Mouse (Mus musculus): ENCODE measurements around the gene Fgf3.
A peak's percentile ranks its signal among the peaks of the same experiment; 100 is the strongest.

The Fgf3 gene

DNA sequence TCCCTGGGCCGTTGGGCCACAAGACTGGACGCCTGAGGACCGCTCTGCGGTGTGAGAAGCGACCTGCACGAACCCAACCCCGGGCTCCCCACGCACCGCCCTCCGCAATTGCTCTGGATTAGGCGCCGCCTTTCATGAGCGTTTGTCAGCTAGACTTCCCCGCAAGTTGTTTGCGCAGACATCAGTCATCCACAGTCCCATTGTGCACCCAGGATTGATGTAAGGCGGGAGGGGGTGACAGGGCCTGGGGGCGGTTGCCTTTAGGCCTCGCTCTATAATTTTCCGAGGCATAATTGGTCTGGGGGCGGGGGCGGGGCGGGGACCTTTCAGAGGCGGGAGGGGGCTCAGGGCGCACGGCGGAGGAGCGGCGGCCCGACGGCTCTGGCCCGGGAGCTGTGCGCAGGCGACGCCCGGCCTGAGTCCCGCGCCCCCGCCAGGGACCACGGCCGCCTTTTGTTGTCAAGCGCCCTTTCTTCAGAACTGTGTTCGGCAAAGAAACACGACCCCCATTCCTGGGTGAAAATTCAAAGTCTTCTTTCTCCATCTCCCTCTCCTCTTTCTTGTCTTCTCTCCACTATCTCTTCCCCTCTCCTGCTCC, at the start of gene Fgf3:
Fgf3 (plus strand) TSS at position 193 of the 598 bp plus-strand sequence.
- no peak for DNase-seq (ENCODE audit: low spot score in 2 of 2)

DNA sequence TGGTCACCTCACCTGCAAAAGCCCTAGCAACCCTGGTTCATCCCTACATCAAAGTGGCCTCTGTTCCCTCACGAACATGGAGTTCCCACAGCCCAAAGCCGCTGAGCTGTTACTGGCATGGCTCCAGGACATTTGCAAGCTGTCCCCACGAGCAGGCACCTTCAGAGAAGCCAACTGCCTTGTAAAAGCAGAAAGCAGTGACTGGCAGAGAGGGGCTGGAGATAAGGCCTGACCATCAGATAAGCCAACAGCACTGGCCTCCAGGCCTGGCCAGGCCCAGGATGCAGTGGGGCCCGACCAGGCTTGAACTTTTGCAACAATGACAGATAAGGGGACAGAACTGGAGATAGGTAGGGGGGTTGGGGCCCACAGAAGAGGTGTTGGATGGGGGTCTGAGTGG, 49.3 kb upstream of the Fgf3 start:
- DNase-seq (ENCODE audit: low spot score in 2 of 2), result peak in 1 of 2 experiments; percentile 39

DNA sequence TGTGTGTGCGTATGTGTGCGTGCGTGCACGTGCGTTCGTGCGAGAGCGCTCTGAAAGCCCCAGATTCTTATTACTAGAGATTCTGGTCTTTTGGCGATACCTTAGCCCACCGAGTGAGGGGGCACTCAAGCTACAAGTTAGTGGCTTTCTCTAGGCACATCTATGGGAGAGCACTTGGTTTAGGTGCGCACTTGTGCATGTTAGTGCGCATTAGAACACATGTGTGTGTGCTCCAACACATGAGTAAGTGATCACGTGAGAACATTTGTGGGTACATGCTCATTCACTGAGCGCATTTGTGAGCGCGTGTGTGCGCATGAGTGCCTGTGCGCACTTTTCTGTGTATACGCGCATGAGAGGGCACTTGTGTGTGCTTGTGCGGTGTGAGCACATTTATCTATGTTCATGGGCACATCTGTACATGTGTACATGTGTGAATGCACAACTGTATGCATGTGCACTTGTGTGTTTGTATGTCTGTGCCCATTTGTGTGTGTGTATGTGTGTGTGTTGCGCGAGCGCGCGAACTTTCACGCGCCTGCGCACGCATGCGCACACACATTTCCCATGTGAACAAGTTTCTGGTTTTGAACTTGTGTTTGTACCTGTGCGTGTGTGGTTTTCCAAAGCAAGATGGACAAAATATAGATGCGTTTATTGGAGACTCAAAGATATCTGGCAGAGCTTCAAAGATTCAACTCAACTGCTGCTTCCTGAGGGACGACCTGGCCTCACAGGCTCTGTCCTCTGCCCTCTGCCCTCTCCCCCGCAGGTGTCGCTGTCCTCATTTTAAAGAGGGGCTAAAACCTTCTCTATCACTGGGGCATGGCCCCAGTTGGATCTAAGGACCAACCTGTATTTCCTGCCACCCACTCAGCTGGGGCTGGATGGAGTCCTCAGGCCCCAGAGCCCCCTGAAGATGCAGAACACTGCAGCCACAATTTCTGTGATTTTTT, 48.0 kb upstream of the Fgf3 start:
- no peak for DNase-seq (ENCODE audit: low spot score in 2 of 2)

DNA sequence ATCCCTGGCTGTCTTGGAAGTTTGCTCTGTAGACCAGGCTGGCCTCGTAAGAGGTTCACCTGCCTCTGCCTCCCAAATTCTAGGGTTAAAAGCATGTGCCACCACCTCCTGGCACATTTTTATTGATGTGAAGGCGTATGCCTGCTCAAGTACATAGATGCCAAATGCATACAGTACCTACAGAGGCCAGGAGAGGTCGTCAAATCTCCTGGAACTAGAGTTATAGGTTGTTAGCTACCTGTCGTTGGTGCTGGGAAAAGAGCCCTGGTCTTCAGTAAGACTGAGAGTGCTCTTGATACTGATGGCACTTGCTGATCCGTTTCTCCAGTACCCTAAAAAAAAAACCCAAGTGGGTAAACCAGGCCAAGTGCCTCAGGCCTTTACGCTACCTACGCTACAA, 46.5 kb upstream of the Fgf3 start:
- DNase-seq (ENCODE audit: low spot score in 2 of 2), result no peak

DNA sequence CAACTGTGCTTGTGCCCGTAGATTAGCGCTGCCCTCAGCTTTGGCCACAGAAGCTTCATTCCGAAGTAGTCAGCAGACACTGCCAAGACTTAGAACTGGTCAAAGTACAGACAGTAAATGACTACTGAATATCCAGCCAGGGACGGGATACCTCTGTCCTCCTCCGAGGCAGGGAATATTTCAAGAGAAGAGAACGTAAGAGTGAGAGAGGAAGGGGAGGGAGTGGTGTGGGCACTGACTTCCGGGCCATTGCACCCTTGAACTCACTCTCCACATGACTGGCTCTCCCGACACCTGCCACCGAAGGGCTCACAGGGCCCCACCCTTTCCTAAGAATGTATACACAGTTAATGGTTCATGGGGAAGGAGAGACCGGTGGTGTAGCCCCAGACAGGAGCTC, 44.6 kb upstream of the Fgf3 start:
- no peak for DNase-seq (ENCODE audit: low spot score in 2 of 2)

DNA sequence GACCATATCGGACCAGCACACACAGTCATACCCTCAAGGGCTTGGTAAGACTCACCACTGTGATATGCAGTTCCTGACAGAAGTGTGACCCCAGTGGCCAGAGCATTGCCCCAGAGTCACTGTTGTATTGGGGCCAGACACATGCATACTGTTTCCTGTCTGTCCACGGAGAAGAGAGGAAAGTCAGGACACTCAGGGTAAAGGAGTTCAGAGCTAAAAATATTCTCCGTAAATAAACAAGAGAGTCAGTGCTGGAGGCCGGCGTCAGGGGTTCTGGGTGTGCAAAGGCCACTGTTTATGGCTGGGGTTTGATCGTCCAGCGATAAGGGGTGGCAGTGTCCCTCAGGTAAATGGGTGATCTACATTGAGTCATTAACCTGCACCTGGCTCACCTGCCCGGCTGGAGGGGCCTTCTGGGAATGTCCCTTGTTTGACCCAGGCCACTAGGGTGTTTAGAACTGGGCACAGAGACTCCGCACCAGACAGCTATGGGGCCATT, 41.9 kb upstream of the Fgf3 start:
- DNase-seq (ENCODE audit: low spot score in 2 of 2), result no peak

DNA sequence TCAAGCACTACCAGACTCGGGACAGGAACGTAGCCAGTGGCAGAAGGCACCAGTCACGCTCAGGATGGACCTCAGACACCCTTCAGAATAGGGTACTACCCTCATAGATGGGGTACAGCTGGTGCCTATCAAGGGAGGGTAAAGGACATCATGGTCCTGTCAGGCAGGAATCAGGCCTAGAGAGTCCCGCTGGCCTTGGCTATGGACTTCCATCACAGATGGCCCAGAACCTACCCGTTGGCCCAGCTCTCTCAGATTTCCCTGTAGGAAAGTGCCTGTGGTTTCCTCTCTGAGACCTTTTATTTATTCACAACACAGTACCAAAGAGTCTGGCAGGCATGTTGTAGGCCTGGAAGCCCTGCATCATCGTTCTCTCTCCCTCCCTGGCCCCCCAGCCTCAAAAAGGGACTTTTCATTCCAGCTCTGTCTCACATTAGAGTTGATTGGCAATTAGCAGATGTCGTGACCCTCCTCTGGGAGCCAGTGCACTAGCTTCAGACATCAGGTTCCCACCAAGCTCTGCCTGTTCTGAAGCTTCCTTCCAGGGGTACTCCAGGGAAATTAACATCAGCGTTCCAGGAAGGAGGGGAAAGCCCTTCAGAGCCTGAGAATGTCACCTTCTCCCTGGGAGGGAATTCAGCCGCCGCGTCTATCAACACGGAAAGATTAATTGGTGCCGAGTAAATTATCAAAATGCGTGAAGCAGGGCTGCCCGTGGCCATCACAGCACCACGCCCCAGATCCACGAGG, 40.7 kb upstream of the Fgf3 start:
- no peak for DNase-seq (ENCODE audit: low spot score in 2 of 2)

DNA sequence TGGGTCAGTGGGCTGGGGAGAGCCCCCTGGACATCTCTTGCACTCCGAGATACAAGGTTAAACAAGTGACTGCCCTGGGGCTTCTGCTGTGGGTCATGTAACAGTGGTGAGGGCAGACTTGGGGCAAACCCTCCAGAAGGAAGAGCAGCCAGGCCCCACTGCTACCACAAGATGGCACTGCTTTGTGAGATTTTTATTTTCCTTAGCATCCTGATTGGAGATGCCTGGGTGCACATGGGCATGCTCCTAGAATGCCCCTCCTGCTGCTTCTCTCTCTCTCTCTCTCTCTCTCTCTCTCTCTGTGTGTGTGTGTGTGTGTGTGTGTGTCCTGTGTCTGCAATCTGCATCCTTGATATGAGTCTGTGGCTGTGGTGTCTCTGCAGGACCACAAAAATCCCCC, 39.4 kb upstream of the Fgf3 start:
- no peak for DNase-seq (ENCODE audit: low spot score in 2 of 2)

DNA sequence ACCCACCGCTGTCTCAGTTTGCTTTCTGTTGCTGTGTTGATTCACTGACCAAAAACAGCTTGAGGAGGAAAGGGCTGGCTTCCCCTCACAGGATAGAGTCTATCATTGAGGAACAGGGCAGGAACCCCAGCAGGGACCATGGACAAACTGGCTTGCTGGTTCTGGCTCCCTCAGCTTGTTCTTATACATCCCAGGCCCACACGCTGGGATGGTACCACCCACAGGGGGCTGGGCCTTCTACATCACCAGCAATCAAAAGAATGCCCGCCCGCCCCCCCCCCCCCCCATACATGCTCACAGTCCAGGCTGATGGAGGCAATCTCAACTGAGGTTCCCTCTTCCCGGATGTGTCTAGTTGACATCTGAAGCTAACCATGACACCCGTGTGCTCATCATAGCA, 30.8 kb upstream of the Fgf3 start:
- DNase-seq (ENCODE audit: low spot score in 2 of 2), result no peak

DNA sequence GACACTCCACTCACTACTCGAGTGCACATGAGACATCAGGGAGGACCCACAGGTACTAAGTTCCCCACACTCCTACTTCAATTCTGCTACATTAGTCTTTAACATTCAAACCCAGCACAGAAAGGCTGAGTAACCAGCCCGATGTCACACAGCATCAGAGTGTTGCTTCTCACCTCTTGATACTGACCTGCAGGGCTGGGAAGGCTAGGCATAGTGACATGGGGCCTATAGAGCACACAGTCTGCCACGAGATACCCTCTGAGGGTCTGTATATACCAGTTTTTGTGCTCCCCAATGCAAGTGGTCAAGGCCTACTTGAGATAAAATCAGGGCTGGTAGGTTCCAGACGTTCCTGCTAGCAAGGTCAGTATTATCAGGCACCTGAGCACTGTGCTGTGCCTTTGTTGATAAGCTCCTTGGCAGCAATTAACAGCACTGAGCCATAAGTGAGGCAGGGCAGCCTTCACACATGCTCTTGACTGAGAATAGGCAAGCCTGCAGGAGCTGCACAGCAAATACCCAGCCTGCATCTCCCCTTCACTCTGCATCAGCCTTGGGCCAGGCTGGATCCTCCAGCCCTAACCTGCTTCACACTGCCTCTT, 29.8 kb upstream of the Fgf3 start:
- DNase-seq (ENCODE audit: low spot score in 2 of 2), result no peak

DNA sequence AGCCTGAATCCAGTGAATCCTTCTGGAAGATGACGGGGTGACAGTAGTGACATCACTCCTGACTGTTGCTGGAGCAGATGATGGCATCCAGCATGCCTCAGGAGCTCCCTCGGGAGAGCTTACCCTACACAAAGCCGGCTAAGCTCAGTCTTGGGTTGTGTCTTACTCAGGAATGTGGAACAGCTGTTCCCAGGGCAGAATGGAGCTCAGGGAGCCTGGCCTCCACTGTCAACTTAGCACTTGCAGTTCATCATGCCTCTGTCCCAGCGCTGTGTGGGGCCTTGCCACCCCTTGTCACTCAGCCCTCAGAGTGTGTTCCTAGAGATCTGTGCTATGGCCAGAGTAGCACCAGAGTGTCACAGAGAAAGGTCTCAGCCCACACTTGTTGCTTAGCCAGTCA, 26.4 kb upstream of the Fgf3 start:
- no peak for DNase-seq (ENCODE audit: low spot score in 2 of 2)

DNA sequence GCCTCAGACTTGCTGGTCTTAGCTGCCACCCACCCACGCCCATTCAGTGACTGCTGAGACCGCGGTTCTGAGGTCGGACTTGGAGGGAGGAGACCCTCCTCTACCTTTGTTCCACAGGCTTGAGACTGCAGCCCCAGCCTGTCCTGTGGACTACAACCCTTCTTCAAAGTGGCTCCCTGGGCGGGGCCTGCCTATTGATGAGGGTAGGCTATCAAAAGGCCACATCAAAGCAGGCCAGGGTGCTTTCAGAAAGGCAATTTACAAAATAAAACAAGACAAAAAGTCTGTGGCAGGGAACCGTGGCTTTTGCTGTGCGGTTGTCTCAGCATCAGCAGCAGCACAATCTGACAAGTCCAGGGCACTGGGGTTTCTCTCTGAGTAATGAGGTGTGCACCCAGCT, 16.0 kb upstream of the Fgf3 start:
- no peak for DNase-seq (ENCODE audit: low spot score in 2 of 2)

DNA sequence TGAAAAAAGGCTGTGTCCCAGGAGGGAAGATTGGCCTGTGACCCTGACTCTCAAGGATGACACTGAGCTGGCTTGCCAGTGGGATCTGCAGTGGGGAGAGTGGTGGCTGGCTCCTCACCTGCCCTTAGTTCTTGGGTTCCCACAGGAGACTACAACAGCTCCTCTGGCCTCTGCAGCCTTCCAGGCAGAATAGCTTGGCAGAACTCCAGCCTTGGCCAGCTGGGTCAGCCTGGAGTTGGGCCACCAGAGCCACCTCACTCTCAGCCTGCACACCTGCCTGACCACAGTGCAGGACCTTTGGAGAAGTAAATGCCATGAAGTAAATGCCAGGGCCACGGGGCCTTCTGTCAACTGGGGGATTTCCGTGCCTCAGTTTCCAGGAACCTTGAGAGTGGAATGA, 13.9 kb upstream of the Fgf3 start:
- no peak for DNase-seq (ENCODE audit: low spot score in 2 of 2)

DNA sequence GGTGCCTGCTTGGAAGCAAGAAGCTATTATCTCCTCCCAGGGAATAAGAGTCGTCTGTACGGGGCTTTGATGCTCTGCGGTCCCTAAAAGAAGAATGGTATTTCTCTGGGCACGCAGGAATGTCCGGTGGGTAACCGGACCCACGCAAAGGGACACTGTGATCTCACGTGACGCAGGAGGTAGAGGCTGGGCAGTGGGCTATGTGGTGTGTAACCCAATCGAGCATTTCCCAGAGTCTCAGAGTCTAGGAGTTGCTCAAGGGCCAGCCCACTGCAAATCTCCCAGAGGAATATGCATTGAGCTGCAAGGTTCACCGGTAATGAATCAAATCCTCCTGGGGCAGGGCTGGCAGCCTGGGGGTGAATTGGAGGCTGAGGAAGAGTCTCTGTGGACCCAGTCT, 9.5 kb upstream of the Fgf3 start:
- no peak for DNase-seq (ENCODE audit: low spot score in 2 of 2)

DNA sequence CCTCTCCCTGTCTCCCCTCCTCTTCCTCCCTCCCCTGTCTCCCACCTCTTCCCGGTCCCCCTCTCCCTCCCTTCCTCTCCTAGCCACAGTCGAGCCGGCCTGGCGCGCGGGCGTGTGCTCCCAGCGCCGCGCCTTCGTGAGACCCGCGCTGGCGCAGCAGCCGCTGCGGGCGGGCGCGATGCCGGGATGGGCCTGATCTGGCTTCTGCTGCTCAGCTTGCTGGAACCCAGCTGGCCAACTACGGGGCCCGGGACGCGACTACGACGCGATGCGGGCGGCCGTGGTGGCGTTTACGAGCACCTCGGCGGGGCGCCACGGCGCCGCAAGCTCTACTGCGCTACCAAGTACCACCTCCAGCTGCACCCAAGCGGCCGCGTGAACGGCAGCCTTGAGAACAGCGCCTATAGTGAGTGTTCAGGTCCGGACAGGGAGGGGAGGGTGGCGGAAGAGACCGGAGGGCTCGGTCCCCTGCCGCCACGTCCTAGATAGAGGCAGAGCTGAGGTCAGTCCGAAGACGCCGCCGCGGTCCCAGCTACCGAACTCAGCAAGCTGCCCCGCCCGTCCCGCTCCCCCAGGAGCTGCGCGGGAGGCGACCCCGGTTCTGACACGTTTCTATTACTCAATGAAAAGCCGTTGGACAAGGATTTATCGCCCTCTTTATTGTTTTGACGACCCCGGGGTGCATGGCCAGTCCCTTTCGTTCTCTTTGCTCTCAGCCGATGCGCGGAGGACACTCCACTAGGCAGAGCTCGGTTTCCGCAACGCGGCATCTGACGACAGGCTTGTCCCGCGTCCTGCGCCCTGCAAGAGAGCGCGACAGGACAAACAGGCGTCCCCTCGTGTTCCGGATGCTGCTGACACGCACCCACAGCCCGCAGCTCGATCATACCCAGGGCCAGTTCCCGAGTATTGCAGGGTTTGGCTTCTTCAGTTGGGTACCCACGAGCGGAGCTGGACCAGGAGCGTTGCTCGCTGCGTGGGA, 930 bp downstream of the Fgf3 start:
- no peak for DNase-seq (ENCODE audit: low spot score in 2 of 2)

DNA sequence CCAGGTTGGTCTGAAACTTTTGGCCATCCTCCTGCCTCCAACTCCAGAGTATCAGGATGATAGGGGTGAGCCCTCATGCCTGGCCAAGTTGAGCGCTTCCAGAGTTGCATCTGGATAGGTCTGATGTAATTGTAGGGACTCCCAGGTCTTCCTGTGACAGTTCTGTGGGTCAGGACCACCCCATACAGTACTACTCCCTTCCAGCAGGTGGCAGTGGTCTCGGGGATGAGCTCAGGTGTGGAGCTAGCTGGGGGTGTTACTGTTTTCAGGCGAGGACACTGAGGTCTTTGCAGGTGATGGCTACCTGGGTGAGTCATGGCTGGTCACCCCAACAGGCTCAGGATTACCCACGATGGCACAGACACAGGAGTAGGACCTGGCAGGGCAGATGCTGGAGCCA, 8.3 kb downstream of the Fgf3 start:
- peak; percentile 31 to 74 for DNase-seq (ENCODE audit: low spot score in 2 of 2)

DNA sequence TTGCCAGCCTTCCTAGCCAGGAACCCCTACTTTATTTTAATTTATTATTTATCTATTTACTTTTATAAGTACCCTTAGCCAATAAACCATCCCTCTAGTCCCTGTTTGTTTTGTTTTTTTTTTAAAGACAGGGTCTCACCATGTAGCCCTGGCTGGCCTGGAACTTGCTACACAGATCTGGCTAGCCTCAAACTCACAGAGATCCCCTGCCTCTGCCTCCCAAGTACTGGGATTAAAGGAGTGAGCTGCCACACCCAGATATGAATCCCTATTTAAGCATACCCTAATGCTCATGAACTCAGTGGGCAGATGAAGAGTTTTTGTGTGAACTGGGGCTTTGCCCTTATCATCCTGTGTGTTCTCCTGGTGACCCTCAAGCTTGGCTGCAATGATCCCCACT, 9.2 kb downstream of the Fgf3 start, which contains the start of gene Fgf4:
Fgf4 (plus strand) TSS at position 301 of the 400 bp plus-strand sequence.
- DNase-seq (ENCODE audit: low spot score in 2 of 2), result no peak

DNA sequence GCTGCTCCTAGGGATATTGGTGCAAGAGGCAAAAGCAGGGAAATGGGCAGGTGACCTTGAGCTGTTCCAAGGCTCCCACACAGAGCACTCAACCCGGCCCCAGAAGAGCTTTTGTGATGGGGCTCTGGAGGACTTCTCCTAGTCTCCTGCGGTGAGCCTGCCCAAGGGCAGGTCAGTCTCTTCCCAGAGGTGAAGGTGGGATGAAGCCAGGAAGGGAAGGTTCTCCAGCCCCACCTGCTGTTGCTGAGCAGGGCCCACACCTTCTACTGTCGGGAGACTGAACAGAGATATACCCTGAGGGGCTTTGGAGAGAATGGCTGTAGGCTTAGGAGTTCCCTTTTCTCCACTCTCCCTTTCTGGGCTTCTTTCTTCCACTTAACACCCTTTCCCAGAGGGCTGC, 13.4 kb downstream of the Fgf3 start:
- no peak for DNase-seq (ENCODE audit: low spot score in 2 of 2)

DNA sequence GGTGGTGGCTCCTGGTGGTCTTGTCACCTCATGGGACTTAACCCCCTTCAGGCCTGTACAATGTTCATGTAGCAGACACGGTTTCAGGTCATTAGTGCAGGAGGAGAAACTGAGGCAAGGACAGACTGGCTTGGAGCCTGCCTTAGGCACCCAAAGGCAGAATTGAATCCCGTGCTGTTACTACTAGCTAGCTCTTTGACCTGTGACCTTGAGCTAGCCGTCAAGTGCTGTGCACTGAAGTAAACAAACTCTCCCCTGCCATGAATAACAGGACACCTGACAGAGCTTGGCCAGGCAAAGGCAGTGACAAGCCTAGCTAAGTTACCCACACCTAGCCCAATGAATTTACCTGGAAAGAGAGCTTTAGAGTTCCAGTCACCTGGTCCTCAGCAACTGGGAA, 17.1 kb downstream of the Fgf3 start:
- no peak for DNase-seq (ENCODE audit: low spot score in 2 of 2)

DNA sequence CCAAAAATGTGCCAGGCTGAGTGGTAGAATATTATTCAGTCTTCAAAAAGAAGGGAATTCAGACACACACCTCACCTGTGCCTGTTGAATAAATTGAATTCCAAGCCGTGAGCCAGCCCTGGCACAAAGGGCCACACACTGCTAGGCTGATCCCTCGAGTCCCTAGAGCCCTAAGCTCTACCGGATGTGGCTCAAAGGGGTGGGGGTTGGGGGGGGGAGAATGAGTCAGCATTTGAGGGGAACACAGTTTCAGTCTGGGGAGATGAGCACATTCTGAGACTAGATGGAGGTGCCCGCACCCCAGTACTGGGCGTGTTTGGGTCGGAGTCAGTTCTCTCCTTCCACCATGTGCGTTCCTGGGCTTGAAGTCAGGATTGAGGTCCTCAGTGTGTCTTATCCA, 19.3 kb downstream of the Fgf3 start:
- DNase-seq (ENCODE audit: low spot score in 2 of 2), result no peak

DNA sequence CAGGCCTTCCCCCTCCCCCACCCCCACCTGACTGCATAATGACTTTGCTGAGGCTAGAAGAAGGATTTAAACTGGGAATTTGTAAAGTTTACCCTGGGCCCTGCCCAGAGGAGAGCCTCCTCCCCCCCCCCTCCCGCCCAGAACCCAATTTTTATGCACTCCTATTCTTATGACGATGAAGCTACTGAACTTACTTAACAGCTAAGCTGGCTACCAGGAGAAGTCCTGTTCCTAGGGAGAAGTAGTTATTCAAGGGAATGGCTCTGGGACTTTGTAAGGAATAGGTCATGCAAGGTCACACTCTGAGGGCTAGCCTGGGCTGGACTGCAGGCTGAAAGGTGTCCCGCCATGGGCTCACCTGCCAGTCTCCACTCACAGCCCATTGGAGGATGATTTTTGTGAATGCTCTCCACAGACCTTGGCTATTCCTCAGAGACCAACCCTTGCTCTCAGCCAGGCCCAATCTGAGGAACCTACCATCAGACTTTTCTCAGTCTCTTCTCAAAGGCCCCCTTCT, 20.0 kb downstream of the Fgf3 start:
- DNase-seq (ENCODE audit: low spot score in 2 of 2), result no peak

Measured in spleen, postnatal 4 days (tissue).